Mouse (Mus musculus): Measurements from ENCODE around the gene Akap13.
"Not testable (repeated sequence)": the region's sequence is repeated elsewhere in the genome, so short reads cannot be mapped to it uniquely, and the experiment has no call there.

The Akap13 gene

DNA sequence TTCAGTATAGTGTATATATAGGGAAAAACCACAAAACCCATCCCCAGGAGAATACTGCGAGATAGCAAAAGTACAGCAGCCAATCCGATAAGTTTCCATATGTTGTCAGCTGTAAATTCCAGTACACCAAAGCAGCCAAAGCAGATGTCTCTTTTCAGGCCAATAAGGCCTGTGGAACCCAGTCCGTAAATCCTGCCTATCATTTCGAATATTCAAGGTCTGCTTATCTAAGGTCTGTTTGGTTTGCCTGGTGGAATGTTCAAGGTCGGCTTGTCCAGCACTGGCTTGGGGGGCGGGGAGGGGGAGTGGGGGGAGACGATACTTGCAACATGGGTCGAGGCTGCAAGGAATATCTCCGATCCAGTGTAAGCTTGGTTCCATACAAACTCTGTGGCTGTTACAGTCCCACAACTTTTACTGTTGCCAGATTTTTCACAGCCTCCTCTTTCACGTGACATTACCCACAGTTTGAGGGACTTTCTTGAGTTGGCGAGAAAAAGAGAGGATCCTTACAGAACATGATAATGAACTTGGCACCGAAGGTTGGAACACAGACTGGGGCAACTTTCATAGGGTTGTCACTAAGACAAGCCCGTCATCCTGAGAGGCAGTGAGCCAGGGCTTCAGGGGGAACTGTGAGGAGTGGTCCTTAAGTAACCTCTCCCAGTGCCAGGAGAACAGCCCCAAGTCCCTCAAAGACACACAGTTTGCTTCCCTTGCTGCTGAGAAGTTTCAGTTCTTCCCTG lies 335.9 kb downstream of the Akap13 start:
- not testable (repeated sequence) for DNase-seq (ENCODE audit: low spot score in 2 of 2)

DNA sequence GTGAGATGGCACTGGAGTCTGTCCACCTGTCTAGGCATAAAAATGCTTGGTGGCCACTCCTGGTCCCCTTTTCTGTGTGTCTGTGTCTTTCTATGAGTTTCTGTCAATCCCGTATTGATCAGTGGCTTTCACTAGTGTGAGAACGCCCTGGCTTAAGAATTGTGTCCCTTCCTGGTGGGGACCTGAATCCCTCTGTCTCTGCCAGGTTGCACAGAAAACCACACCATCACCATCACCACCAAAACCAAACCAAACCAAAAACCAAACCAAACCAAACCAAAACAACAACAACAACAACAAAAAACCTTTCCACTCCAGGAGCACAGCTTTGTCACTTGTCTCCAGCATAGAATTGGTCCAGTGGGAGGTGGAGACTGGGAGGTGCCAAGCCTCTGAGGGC lies 337.8 kb downstream of the Akap13 start:
- DNase-seq (ENCODE audit: low spot score in 2 of 2), result no peak

DNA sequence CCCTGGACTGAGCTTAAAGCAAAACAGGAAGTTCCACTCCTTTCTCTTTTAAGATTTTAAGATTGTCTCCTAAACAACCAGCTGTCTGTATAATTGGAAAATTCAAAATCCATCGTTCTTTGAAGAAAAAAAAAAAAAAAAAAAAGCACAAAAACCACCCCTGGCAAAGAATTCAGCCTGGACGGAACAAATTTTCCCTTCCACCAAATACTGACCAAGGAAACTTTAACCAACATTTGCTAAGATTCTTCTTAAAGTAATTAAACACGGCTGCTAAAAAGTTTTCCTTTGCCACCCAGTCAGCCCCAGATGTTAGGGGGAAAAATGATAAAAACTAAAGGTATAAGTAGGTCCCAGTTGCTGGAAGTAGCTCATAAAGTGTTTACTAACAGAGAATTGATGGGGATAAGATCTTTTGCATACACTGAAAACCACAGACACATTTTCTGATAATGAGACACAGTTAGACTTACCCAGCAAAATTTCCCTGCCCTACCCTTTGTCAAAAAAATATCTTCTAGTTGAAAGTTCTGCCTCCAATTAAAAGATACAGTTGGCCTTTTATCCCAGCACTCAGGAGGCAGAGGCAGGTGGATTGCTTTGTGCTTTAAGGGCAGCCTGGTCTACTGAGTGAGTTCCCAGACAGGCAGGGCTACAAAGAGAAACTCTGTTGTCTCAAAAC lies 338.5 kb downstream of the Akap13 start:
- DNase-seq (ENCODE audit: low spot score in 2 of 2), result no peak

DNA sequence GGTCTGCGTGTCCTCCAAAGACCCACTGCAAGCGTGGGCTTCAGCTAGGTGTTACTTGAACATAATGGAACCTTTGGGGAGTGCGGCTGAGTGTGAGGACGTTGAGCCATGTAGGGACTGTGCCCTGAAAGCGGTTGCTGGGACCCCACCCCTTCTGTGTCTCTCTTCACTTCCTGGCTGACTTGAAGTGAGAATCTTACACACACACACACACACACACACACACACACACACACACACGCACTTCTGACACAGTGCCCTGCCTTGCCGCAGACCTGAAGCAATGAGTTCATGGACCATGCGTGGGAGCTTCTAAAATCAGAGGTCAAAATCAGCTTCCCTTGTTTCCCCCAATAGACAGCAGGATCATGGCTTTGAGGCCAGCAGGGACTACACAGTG lies 339.8 kb downstream of the Akap13 start:
- no peak for DNase-seq (ENCODE audit: low spot score in 2 of 2)

DNA sequence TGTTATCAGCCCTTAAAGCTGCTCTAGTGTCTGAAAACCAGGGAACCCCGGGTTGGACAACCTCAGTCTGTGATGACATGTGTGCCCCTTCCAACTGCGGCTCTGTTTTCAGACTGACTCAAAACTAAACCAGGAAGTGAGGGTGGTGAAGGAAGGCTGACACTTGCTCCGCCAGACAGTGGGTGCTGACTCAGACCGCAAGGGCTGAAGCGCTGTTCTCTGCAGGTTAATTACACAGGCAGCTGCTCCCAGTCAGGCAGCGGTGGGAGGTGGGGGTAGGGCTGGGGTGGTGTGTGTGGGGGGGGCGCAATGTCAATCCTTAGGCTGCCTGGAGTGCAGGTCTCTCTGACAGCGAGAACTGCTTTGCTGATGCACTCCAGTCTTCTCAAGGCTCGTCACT lies 341.1 kb downstream of the Akap13 start:
- peak in 1 of 2 experiments; percentile 24 for DNase-seq (ENCODE audit: low spot score in 2 of 2)

DNA sequence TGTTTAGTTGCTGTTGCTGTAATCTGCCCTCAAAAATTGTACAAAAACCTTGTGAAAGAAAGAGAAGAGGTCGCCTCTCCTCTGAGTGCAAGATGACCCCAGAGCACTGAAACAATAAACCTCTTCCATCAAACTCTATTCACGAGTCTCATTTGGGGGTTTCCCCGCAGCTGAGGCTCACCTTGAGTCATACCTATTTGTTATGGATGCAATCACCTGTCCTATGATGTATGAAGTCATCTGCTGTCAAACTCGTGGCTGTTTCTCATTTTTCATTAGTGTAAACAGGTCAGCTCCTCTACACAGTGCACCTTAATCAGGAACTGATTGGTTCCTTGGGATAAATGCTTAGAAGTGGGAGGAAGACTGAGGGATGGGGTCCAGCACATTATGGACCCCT lies 345.2 kb downstream of the Akap13 start:
- no peak for DNase-seq (ENCODE audit: low spot score in 2 of 2)

DNA sequence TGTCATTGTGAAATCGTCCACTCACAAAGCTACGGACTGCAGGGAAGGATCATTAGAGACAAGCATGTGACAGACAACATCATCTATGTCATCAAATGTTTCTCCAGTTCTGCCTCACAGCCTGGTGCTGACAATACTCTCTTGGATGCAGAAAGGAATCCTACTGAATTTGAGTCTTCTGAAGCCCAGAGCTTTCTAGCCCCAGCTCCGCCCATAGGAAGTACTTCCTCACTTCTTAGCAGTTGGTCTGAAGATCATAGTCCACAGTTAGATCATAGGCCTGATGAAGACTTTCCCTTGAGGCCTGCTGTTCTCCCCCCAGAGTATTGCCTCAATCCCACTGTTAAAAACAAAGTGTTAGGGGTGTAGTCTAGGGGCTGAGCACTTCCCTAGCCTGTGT lies 345.7 kb downstream of the Akap13 start:
- no peak for DNase-seq (ENCODE audit: low spot score in 2 of 2)

DNA sequence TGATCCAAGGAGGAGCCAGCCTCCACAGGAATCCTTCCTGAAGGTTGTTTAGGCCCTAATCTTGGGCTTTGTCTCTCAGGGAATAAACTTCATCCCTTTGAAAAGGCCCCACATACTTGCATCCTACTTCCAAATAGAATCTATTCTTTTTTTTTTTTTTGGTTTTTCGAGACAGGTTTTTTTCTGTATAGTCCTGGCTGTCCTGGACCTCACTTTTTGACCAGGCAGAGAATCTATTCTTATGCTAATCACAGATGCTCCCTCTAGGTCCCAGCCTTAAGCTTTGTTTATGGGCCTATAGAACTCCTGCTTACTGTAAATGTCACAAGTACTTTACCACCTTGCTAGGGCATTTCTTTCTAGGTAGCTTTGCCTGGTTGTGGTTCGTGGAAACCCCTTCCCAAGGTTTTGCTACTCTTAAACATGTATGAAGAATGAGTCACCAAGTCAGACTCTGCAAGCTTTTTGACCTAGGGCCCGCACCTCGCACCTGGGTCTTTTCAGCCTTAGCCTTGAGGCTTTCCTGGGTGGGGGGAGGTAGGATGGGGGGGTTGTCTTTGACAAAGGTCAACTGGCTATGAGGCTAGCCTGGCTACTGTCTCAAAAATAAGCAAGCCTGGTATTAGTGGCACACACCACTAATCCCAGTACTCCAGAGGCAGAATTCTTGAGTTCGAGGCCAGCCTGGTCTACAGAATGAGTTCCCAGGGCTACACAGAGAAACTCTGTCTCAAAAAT lies 346.5 kb downstream of the Akap13 start:
- DNase-seq (ENCODE audit: low spot score in 2 of 2), result no peak

DNA sequence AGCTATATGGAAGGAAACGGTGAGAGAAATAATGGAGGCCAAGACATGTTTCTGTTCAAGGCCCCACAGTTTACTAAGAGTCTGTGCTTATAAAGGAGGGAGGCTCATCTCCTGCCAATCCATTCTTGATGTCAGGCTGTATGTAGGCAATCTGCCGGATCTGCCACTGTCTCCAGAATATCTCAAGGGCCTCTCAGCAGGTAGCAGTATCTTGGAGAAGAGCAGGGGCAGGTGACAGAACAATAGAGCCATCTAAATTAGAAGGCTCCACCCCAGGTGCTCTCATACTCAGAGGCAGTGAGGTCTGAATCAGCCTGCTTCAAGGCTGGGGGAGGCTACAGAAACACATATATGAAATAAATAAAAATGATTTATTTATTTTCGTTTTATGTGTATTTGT lies 347.6 kb downstream of the Akap13 start:
- DNase-seq (ENCODE audit: low spot score in 2 of 2), result no peak

Measured in urinary bladder, postnatal 36 days (tissue).